Mouse (Mus musculus) CD4-positive, CD25-positive, alpha-beta regulatory T cell, adult 2 months (primary cell): ENCODE data around the gene Gga2.

ENCODE experiments used
- DNase-seq: peaks from one replicate; pipeline ENCODE4 v3.0.0-alpha.2; 2012; ENCODE audit warnings: low read depth, low spot score

The Gga2 gene

GRCm38 (mm10) chr7:121938124-121938891 is 82.7 kb downstream of the Gga2 start:
- no peak for DNase-seq

GRCm38 (mm10) chr7:121936861-121937630 is 84.0 kb downstream of the Gga2 start:
- DNase-seq, result no peak
